Mouse (Mus musculus) right cerebral cortex, postnatal 10 days (tissue): Measurements from ENCODE around the gene Cdk2ap2.
"Not testable (repeated sequence)": the region's sequence is repeated elsewhere in the genome, so short reads cannot be mapped to it uniquely, and the experiment has no call there.

Experiments
- DNase-seq, 2 experiments: peaks; one replicate each; pipeline ENCODE4 v3.0.0; 2021; ENCODE audit warnings: low spot score in 2 of 2

The Cdk2ap2 gene

DNA sequence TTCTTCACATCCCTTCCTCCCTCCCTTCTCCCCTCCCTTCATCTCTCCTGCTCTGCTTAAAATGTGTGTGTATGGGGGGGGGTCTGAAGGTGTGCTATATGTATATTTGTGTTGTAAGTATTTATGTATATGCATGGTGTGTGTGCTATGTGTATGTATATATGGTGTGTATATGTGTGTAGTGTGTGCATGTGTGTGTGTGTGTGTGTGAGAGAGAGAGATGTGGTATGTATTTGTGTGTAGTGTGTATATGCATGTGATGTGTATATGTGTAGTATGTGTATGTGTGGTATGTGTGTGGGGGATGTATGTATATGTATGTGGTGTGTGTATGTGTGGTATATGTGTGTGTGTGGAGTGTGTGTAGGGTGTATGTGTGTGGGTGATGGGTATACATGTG lies 30.1 kb upstream of the Cdk2ap2 start:
- no peak for DNase-seq

DNA sequence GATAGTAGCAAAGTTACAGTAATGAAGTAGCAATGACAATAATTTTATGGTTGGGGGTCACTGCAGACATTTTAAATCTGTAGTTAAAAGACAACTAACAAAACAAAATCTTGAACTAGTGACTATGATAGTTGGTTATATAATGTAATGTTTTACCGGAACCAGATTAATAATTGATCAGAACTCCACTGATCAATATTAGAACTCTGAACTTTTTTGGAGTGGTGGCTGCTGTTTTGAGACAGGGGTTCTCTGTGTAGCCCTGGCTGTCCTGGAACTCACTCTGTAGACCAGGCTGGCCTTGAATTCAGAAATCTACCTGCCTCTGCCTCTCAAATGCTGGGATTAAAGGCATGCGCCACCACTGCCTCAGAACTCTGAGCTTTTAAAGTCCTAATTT lies 28.7 kb upstream of the Cdk2ap2 start:
- DNase-seq = not testable (repeated sequence)

DNA sequence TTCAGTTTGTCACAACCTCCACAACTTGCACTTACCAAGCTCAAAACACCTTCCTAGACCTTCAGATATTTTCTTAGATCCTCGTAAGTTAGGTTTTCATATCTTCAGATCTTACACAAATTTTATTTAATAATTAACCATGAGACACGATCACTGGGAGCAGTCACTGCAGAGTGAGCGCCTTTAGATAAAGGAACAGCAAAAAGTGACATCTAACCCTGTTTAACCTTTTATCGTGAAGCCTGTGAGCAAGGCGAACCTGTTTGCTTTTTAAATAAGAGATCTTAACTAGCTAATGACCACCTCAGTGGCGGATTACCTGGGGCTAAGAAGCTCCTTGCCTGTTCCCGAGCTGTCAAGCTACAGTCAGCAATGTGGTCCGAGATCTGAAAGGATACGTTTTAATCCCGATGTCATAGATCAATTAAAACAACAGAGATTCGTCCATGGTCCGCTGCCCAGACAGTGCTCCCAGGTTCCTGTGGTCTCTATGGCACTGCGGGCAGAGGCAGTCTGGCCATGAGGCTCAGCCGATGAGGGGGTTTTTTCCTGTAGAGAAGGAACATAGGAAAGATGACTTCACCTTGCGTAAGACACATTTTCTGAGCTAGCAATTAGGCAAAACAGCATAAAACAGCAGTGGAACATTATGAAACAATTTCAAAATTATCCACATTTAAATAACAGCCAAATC lies 28.1 kb upstream of the Cdk2ap2 start:
- DNase-seq = no peak

DNA sequence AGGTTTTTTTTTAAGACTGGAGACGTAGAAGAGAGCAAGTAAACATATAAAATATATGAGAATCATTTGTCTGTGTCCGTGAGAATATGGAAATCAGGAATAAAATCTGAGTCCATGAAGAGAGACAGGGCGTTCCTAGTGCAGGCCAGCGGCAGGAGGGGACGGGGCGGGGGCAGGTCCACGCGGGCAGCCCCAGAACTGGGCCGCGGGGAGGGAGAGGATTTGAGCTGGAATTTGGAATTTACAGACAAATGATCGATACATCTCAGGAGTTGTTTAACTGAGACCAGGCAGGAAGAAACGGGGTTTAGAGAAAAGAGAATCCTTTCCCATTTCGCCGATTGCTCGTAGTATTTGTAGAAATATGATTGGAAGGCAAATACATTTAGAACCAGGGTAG lies 26.7 kb upstream of the Cdk2ap2 start:
- DNase-seq = no peak

DNA sequence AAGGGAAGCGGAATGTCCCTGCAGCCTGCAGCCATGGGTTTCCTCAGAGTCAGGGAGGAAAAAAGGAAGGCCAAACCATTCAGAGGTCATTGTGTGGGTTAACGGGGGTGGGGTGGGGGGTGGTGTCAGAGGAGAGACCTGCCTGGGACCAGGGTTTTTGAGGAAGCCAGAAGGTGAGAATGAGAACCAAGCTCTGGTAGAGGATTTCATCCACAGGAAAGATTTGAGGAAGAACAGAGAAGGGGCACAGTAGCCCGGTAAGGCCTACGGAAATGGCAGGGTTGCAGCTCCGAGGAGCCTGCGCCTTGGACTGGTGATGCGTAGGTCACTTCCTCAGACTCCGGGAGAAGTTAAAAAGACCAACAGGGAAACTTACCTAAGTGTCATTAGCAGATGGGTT lies 26.2 kb upstream of the Cdk2ap2 start:
- no peak for DNase-seq

DNA sequence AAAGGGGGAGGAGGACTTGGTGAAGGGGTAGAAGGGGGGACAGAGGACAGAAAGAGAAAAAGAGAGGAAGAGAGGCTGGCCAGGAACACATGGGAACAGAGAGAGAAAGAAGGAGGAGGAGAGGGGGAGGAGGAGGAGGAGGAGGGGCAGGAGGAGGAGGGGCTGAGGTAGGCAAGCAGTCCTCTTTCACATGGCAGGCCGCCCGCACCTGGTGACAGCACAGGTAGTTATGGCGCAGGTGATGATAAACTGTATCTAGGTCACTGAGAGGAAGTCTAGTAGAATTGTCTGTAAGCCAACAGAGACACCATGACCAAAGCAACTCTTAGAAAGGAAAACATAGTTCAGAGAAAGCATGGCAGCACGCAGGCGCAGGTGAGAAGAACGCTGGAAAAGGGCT lies 25.6 kb upstream of the Cdk2ap2 start:
- no peak for DNase-seq

DNA sequence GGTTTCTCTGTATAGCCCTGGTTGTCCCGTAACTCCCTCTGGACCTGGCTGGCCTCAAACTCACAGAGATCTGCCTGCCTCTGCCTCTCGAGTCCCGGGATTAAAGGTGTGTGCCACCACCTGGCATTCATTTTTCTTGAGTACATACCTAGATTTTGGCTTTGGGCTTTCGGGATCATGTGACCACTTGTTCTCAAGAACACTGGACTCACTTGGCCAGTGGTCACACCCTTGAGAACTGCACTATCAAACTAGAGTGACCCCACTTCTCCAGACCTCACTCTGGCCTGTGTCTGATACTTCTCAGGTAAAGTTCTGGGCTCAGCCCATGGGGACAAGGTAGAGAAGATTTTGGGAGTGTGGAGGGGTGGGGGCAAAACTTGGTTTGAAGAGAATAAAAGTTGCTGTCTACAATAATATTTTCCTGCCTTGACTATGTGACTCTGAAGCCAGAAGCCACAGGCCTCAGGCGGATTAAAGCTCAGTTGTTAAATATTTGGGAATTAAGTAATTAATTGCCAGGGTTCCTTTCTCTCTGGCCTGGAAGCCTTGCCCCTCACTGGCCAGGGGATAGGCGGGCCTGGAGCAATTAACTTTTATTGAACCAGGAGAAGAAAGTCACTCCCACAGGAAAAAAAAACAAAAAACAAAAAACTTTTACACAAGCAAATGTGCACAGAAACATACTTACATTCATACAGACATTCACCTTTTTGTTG lies 24.1 kb upstream of the Cdk2ap2 start:
- no peak for DNase-seq

GRCm38 (mm10) chr19:4075531-4075930 lies 21.5 kb upstream of the Cdk2ap2 start:
- DNase-seq = no peak

GRCm38 (mm10) chr19:4079594-4079993 lies 17.4 kb upstream of the Cdk2ap2 start:
- no peak for DNase-seq

DNA sequence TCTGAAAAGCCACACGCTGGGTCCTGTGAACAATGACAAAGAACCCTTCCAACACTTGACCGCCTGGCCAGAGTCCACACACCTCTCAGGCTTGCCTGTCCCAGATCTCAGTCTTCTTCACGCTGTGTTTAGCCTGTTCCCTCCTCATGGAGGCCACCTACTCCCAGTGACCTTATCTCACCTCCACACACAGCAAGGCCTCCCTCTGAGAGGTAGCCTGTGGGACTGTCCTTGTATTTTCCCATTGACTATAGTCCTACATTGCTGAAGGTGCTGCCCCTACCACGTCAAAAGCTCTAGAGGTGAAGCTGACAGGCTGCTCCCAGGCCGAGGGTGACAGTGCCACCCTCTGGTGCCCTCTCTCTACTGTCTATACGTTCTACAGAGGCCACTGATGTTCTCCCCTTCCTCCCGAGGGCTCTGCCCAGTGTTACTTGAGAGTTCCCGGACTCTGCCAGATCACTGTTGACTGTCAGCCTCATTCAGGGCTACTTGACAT lies 16.4 kb upstream of the Cdk2ap2 start:
- DNase-seq = no peak

- DNase-seq = no peak
Observed at GRCm38 (mm10) chr19:4081394-4081793, 15.6 kb upstream of the Cdk2ap2 start, which contains the start of gene Cabp2. Gene Cabp2 (plus strand): TSS chr19:4081578.

DNA sequence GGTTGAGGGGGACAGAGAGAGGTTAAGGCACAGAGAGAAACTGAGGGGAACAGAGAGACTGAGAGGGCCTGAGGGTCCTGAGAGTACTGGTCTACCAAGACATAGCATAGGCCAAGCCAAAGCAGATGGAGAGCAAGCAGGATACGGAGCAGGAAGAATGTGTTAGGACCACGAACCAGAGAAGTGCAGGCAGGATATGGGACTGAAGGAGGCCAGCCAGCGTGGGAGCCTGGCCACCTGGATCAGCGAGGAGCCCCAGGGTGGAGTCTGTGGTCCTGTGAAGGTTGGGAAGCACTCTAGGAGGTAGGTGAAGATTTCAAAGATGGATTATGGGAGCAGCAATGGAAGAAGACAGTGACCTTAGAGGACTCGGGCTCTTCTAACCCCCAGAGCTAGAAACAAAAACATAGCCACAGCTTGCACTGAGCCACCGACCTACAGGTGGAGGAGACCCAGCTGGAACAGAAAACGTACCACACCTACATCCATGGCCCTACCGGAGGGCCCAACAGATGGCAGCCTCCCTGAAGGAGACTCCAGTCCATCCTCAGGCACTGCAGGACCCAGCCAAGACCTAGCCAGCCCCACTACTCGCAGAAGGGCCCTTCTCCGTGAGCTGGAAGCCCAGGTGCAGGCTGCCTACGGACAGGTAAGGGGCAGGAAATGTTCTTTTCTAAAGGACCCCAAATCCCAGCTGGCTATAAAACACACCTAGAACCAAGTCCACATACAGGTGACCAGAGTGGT lies 14.6 kb upstream of the Cdk2ap2 start:
- DNase-seq = no peak

GRCm38 (mm10) chr19:4083316-4083715 lies 13.7 kb upstream of the Cdk2ap2 start:
- DNase-seq = no peak

DNA sequence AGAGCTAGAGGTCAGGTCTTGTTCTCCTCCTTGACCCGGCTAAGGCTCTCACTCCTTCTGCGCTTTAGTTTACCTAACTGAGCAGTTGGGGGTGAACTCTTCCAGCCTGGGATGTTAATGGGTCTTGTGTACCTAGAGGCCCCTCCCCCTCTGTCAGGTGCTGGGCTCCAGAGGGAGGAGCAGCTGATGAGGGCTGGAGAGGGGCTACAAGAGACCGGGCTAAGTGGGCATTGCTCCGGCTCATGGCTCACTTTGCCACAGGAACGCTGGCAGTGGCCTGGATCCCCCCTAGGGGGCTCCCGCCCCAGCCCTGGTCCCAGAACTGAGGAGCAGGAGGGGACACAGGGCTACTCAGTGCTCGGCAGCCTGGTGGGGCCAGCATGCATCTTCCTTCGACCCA lies 13.2 kb upstream of the Cdk2ap2 start:
- DNase-seq = no peak

DNA sequence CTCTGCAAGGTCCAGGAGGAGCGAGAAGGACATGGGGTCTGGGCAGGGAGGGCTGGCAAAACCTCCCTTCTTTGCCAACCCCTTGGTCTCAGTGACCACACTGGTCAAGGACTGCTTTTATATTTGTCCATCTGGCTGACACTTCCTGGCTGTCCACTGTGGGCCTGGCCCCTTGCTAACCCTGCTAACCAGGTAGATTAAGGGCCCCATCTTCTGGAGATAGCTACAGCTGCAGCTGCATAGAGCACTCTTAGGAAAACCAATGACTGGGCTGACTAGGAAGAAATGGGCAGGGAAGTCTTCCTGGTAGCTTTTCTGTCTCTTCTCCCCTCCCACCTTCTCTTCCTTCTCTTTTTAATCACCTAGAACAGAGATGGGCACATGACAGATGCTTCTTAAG lies 12.0 kb upstream of the Cdk2ap2 start:
- DNase-seq = no peak

DNA sequence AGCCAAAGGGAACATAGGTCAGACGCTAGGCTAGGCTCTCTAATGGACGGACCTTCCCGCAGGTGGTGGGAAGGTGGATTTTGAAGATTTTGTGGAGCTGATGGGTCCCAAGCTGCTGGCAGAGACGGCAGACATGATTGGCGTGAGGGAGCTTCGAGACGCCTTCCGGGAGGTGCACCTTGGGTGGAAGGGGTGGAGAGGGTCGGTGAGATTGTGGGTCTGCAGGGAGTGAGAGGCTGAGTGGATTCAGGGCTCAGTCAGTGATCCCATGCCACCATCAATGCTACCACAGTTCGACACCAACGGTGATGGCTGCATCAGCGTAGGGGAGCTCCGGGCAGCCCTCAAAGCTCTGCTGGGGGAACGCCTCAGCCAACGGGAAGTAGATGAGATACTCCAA lies 10.8 kb upstream of the Cdk2ap2 start:
- DNase-seq = no peak

GRCm38 (mm10) chr19:4087090-4087489 lies 9.9 kb upstream of the Cdk2ap2 start:
- DNase-seq = no peak

GRCm38 (mm10) chr19:4088146-4088545 lies 8.8 kb upstream of the Cdk2ap2 start:
- no peak for DNase-seq

GRCm38 (mm10) chr19:4089128-4089527 lies 7.9 kb upstream of the Cdk2ap2 start:
- no peak for DNase-seq

GRCm38 (mm10) chr19:4090446-4090845 lies 6.5 kb upstream of the Cdk2ap2 start:
- no peak for DNase-seq

DNA sequence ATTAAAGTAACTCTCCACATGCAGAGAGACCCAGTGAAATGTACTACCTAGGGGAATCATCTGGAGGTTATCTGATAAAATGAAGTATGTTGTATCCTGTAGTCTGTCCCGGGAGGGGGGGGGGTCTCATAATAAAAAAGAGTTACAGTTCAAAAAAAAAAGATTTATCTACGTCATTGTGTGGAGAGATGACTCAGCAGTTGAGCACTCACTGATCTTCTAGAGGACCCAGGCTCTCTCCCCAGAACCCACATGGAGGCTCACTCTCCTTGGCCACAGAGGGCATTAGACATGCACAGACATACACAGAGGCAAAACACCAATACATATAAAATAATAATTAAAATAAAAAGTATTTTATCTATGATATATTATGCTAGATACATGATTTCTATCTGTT lies 5.6 kb upstream of the Cdk2ap2 start:
- no peak for DNase-seq

- no peak for DNase-seq
Observed at GRCm38 (mm10) chr19:4092750-4093149, 4.2 kb upstream of the Cdk2ap2 start.

- DNase-seq = no peak
Observed at GRCm38 (mm10) chr19:4093772-4094171, 3.2 kb upstream of the Cdk2ap2 start.
